Comparison of ENCODE assay signal across 22 mouse cellular contexts in genomic region chr17:77016871-77017270, GRCm38 (mm10).
DNase-seq lines count a peak whose midpoint lies in the region; ATAC-seq and TF ChIP-seq lines count a peak whose summit lies in the region.
"Had no signal": no experiment of that assay in that cellular context is flagged by ENCODE, and none has a peak within 500 bp of the region (broad histone marks: within the 10 kb centered on the region; RNA-seq: fewer than 3 reads in every experiment).

No protein-coding gene starts in this region.

- no peaks in the 10 kb centered on the region for H3K27me3 ChIP-seq in forebrain, embryonic 14.5 days (replicated peaks; ENCODE audit: control insufficient read depth, insufficient read depth, low read length)
- H3K27me3 ChIP-seq in forebrain, embryonic 13.5 days, result no peaks in the 10 kb centered on the region
- H3K27me3 ChIP-seq in midbrain, embryonic 14.5 days (ENCODE audit: control insufficient read depth, insufficient read depth, low read length), result no peaks in the 10 kb centered on the region
- no peaks in the 10 kb centered on the region for H3K27me3 ChIP-seq in midbrain, embryonic 10.5 days (ENCODE audit: low read depth, poor library complexity, severe bottlenecking)
- H3K27me3 ChIP-seq: forebrain, embryonic 15.5 days; heart, embryonic 13.5 days; Patski had no signal

- no peak overlapping the region for H3K27ac ChIP-seq in forebrain, embryonic 14.5 days (ENCODE audit: low read depth, low read length)
- no peak overlapping the region for H3K27ac ChIP-seq in forebrain, embryonic 13.5 days
- H3K27ac ChIP-seq in midbrain, embryonic 14.5 days (replicated peaks; ENCODE audit: low read depth, low read length), result no peak overlapping the region
- no peak overlapping the region for H3K27ac ChIP-seq in midbrain, embryonic 10.5 days (replicated peaks)
- H3K27ac ChIP-seq: forebrain, embryonic 10.5 days; forebrain, embryonic 15.5 days; heart, adult 2 months; heart, embryonic 10.5 days; heart, embryonic 13.5 days; hindbrain, embryonic 14.5 days; hindbrain, postnatal 0 days had no signal

- TF ChIP-seq POLR2A in brain, embryonic 14.5 days (IDR thresholded peaks at IDR 0.05; ENCODE audit: borderline replicate concordance, extremely low read depth, insufficient read depth, insufficient read length, poor library complexity, severe bottlenecking), result no peak

- H3K4me1 ChIP-seq in forebrain, embryonic 14.5 days (ENCODE audit: control insufficient read depth, insufficient read depth, low read length), result no peaks in the 10 kb centered on the region
- no peaks in the 10 kb centered on the region for H3K4me1 ChIP-seq in forebrain, embryonic 13.5 days
- no peaks in the 10 kb centered on the region for H3K4me1 ChIP-seq in midbrain, embryonic 14.5 days (ENCODE audit: control insufficient read depth, insufficient read depth, low read length)
- H3K4me1 ChIP-seq in midbrain, embryonic 10.5 days, result no peaks in the 10 kb centered on the region
- H3K4me1 ChIP-seq: forebrain, embryonic 10.5 days; forebrain, embryonic 15.5 days; heart, embryonic 10.5 days; heart, embryonic 13.5 days had no signal

- ATAC-seq in forebrain, embryonic 14.5 days, result no peak
- no peak for ATAC-seq in forebrain, embryonic 13.5 days
- no peak for ATAC-seq in midbrain, embryonic 14.5 days (ENCODE audit: low FRiP score, low TSS enrichment)
- ATAC-seq: forebrain, embryonic 15.5 days; hindbrain, postnatal 0 days; inflammation-experienced regulatory T-cells, adult 6 months; Patski had no signal

- no peak overlapping the region for H3K9ac ChIP-seq in forebrain, embryonic 14.5 days (ENCODE audit: low read length)
- H3K9ac ChIP-seq in forebrain, embryonic 13.5 days, result no peak overlapping the region
- H3K9ac ChIP-seq in midbrain, embryonic 14.5 days (replicated peaks; ENCODE audit: low read length), result no peak overlapping the region
- H3K9ac ChIP-seq: forebrain, embryonic 15.5 days; heart, embryonic 13.5 days; hindbrain, embryonic 14.5 days had no signal

- no peak for TF ChIP-seq CTCF in brain, embryonic 14.5 days (IDR thresholded peaks at IDR 0.05; ENCODE audit: borderline replicate concordance, extremely low read depth, insufficient read depth, insufficient read length)

- peak; percentile 7 for DNase-seq in forebrain, embryonic 14.5 days (ENCODE audit: low spot score)
- peak; percentile 33 for DNase-seq in midbrain, embryonic 14.5 days
- DNase-seq in midbrain, embryonic 10.5 days (ENCODE audit: low spot score), result no peak
- peak; percentile 42 for DNase-seq in brain, embryonic 14.5 days (ENCODE audit: low read depth)
- DNase-seq in urinary bladder, postnatal 25 days (ENCODE audit: low spot score), result no peak
- DNase-seq: adrenal gland, postnatal 10 days; cerebellum, adult 18-20 months; cerebellum, adult 9-10 months; cerebellum, postnatal 14 days; gastrocnemius, postnatal 36 days; heart, adult 2 months; heart, postnatal 14 days; heart, postnatal 4 days had no signal

- H3K4me3 ChIP-seq in forebrain, embryonic 14.5 days (ENCODE audit: low read depth, low read length), result no peak overlapping the region
- H3K4me3 ChIP-seq in forebrain, embryonic 13.5 days, result no peak overlapping the region
- no peak overlapping the region for H3K4me3 ChIP-seq in midbrain, embryonic 14.5 days (replicated peaks; ENCODE audit: low read depth, low read length)
- H3K4me3 ChIP-seq in midbrain, embryonic 10.5 days, result no peak overlapping the region
- H3K4me3 ChIP-seq: forebrain, embryonic 10.5 days; forebrain, embryonic 15.5 days; heart, adult 2 months; heart, embryonic 10.5 days; heart, embryonic 13.5 days had no signal

- no peaks in the 10 kb centered on the region for H3K36me3 ChIP-seq in forebrain, embryonic 14.5 days (ENCODE audit: control insufficient read depth, insufficient read depth, low read length)
- no peaks in the 10 kb centered on the region for H3K36me3 ChIP-seq in forebrain, embryonic 13.5 days (ENCODE audit: poor library complexity, severe bottlenecking)
- H3K36me3 ChIP-seq in midbrain, embryonic 14.5 days (ENCODE audit: control insufficient read depth, insufficient read depth, low read length), result no peaks in the 10 kb centered on the region
- H3K36me3 ChIP-seq in midbrain, embryonic 10.5 days, result no peaks in the 10 kb centered on the region
- H3K36me3 ChIP-seq: forebrain, embryonic 10.5 days; forebrain, embryonic 15.5 days; heart, embryonic 10.5 days; heart, embryonic 13.5 days had no signal

- WGBS in forebrain, embryonic 14.5 days, result 57% methylated on average over 1 of the region's 1 CpGs
- 46% methylated on average over 1 of the region's 1 CpGs for WGBS in forebrain, embryonic 13.5 days
- WGBS in midbrain, embryonic 14.5 days, result 40% methylated on average over 1 of the region's 1 CpGs
- WGBS in midbrain, embryonic 10.5 days, result 79% methylated on average over 1 of the region's 1 CpGs

- no peaks in the 10 kb centered on the region for H3K9me3 ChIP-seq in forebrain, embryonic 14.5 days (replicated peaks; ENCODE audit: control insufficient read depth, low read length)
- no peaks in the 10 kb centered on the region for H3K9me3 ChIP-seq in forebrain, embryonic 13.5 days (replicated peaks)
- 0 out of 2 replicates have a peak, but pooled peaks cover 3% of the 10 kb centered on the region for H3K9me3 ChIP-seq in midbrain, embryonic 14.5 days (ENCODE audit: control insufficient read depth, low read length)
- H3K9me3 ChIP-seq in midbrain, embryonic 10.5 days (replicated peaks), result peaks cover 5% of the 10 kb centered on the region
- H3K9me3 ChIP-seq: forebrain, embryonic 15.5 days; heart, embryonic 10.5 days; heart, embryonic 13.5 days had no signal

- H3K4me2 ChIP-seq in forebrain, embryonic 14.5 days (ENCODE audit: low read length), result no peak overlapping the region
- no peak overlapping the region for H3K4me2 ChIP-seq in forebrain, embryonic 13.5 days
- H3K4me2 ChIP-seq in midbrain, embryonic 14.5 days (ENCODE audit: low read length), result no peak overlapping the region
- H3K4me2 ChIP-seq: forebrain, embryonic 15.5 days; heart, embryonic 13.5 days; hindbrain, embryonic 14.5 days had no signal

Comparison
In these comparisons a context has a peak if more than half of its experiments do, and no peak if none do; other contexts are left out.
1. DNase-seq: peak in forebrain, embryonic 14.5 days (single experiment), midbrain, embryonic 14.5 days (single experiment) and brain, embryonic 14.5 days (single experiment); none in midbrain, embryonic 10.5 days (single experiment) and urinary bladder, postnatal 25 days (single experiment).